Mouse (Mus musculus): ENCODE results near the gene 1700016K19Rik. TPM values are rescaled to one million over a fixed set of nuclear protein-coding genes. Genes with fewer than 3 reads are reported as not detected.
"Not testable (repeated sequence)": the region's sequence is repeated elsewhere in the genome, so short reads cannot be mapped to it uniquely, and the experiment has no call there.

The 1700016K19Rik gene
- polyA plus RNA-seq, 3 experiments from 2014 or later: 0.62 TPM; not detected in 2

DNA sequence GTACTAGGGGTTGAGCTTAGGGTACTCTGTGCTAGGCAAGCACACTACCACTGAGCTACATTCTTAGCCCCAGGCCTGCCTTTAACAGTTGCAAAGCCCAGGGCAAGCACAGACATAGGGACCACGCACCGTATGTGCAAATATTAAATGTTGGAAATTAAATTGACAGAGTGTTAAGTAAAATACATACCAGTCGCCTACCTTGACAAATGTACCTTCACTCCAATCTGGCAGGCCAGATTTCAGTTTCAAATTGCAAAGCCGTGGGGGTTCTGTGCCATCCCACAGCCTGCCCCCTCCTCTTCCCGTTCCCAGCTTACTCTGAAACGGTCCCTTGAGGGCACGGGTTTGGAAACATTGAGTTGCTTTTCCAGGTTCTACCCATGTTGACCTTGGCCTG is 13.8 kb upstream of the 1700016K19Rik start:
- no peak for ATAC-seq

DNA sequence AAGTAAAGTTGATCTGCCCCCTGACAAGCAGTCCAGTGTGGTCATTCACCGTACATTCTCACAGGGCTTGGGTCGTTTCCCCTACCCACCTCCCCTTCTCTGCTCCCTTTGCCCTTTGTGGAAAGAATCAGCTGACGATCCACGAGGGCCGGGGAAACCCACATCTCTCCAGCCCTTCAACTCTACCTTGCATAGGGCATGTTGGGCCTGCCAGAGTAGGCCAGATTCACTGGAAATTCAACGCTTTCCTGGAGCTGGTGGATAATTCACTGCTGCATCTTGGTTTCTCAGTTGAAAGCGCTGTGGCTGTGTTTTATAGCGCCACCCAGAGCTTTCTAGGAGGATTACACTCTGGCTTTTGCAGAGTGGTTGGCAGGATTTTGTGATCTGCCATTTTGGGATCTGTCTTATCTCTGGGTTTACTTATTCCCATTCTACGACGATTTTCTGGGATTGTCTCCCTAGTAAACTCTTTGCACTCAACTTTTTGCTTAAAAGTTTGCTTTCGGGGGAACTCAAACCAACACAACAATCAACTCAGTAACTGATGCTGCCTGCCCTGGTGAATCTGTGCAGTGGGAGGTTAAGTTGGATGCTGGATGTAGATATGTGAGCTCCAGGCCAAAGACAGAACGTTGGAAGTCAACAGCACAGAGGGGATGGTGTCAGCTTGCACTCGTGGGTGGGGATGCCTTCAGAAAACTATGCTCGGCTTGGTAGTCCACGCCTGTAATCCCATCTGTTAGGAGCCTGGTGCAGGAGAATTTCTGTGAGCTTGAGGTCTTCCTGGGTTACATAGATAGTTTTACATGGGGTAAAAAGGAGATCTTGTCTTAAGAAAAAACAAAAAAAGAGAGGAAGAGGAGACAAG is 8.5 kb upstream of the 1700016K19Rik start:
- ATAC-seq: no peak

DNA sequence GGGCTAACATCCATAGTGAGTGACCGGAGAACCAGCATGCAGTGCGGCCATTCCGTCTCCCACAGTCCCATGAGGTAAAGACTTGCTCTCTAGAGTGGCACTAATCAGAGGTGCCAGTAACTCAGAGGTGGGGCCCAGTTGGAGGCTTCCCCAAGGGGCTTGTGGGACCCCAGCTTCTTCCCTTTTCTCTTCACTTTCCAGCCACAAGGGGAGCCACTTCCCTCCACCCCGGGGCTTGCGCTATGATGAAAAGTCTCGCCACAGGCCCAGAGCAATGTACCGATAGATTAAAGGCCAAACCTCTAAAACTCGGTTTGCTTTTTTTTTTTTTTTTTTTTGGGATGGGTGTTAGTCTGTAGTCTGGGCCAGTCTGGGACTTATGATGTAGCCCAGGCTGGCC is 7.8 kb upstream of the 1700016K19Rik start:
- ATAC-seq: no peak

DNA sequence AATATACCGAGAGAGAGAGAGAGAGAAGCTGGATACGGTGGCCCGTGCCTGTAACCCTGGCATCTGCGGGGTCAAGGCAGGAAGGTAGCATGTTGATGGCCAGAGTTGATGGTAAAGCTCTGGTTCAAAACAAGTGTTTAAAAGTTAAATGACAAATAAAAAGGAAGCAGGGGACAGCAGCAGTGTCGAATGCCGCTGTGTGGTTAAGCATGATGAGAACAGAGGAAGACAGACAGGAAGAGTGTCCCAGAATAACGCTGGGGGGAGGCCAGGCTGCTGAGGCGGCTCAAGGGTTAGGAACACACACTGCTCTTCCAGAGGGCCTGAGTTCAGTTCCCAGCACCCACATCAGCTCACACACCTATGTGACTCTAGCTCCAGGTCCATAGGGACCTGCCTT is 7.2 kb upstream of the 1700016K19Rik start:
- ATAC-seq: no peak

DNA sequence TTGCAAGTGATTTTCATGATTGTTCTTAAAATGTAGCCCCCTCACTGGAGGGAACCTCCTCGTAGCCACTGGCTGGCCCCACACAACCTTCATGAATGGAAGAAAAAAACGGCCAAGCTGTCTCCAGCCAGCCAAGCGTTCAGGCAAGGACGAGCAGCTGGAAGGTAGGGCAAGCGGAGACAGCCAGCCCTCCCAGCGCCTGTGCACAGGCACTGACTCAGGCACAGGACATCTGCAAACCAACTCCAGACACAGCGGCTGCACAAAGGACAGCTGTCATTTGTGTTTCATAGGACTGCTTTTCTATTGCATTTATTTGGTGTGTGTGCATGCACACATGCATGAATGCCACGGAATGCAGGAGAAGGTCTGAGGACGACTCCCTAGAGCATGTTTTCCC is 5.4 kb upstream of the 1700016K19Rik start:
- no peak for ATAC-seq

DNA sequence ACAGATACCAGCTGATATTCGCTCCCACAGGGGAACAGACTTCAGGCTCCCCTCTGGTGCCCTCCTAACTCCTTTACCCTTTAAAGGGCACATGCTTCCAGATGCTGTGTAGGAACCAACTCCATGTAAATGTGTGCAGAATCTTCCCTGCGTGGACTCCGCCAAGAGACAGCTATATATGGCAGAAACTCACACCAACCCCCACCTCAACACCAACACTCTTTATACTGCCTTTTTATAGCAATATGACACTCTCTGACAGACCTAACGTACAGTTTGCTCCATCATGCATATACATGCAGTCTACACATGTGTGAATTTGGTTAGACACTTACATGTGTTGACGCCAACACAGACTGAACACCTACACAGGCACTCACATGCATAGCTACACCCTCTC is 989 bp downstream of the 1700016K19Rik start:
- ATAC-seq: no peak

DNA sequence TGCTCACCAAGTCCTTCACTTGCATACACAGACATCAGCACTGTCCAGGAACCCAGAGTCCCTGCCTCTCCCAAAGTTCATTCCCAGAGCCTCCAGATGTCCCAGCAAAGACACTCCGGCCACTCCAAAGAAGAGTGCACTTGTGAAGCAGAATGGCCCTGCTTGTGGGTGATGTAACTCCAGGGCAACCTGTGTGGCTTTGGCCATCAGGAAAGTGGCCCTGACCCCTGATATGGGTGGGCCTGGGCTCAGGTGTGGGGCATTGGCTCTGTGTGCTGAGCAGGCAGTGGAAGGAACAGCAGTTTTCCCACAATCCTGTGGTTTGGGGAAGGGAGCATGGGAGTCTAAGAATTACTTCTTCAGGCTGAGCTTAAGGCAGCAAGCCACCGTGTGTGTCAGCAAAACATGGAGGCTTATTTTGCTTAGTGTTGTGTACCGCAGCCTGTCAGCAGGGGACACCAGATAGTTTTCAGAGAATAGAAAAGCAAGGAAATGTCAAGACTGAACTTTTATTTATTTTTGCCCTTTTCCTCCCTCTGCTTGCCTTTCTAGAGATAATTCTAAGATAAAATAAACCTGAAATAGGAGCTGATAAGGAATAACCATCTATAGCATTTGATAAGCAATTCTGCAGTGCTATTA is 1.6 kb downstream of the 1700016K19Rik start:
- ATAC-seq: no peak

DNA sequence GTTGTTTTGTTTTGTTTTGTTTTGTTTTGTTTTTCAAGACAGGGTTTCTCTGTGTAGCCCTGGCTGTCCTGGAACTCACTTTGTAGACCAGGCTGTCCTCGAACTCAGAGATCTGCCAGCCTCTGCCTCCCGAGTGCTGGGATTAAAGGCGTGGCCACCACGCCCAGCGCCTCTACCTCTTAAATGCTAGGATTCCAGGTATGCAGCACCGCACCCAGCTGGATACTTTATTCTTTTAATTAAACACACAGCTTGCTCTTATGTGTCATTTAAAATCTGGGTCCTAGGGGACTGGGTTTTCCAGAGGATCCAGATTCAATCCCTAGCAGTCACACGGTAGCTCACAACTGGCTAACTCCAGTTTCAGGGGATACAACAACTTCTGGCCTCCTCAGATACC is 4.6 kb downstream of the 1700016K19Rik start:
- not testable (repeated sequence) for ATAC-seq

DNA sequence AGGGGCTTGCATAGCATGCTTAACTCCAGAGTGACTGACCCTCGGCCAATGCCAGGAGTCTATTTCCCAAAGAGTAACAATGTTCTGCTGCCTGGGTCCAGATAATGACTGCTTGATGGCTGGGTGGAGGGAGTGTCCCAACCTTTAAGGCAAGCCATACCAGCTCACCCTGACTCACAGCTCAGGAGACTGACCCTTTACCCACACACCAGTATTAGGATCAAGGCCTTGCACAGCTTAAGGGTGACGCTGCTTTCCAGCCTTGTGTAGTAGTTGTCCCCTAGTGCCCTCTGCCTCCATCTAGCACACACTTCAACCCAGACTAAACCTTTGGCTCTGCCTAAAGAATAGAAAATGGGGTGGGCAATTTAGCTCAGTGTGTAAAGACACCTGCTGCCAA is 8.4 kb downstream of the 1700016K19Rik start:
- ATAC-seq: no peak

DNA sequence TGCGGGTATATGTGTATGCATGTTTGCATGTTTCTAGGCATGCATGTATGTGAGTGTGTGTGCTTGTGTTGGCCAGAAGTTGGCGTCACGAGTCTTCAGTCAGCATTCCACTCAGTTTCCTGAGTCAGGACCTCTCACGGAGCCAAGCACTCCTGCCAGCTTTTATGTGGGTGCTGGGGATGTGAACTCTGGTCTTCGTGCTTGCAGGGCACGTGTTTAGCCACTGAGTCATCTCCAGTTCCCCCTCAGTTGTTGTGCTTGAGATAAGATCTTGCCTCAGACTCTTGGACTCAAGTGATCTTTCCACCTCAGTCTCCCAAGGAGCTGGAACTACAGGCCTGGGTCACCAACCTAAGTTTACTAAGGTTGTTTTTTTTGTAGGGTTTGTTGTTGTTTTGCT is 9.4 kb downstream of the 1700016K19Rik start:
- no peak for ATAC-seq

DNA sequence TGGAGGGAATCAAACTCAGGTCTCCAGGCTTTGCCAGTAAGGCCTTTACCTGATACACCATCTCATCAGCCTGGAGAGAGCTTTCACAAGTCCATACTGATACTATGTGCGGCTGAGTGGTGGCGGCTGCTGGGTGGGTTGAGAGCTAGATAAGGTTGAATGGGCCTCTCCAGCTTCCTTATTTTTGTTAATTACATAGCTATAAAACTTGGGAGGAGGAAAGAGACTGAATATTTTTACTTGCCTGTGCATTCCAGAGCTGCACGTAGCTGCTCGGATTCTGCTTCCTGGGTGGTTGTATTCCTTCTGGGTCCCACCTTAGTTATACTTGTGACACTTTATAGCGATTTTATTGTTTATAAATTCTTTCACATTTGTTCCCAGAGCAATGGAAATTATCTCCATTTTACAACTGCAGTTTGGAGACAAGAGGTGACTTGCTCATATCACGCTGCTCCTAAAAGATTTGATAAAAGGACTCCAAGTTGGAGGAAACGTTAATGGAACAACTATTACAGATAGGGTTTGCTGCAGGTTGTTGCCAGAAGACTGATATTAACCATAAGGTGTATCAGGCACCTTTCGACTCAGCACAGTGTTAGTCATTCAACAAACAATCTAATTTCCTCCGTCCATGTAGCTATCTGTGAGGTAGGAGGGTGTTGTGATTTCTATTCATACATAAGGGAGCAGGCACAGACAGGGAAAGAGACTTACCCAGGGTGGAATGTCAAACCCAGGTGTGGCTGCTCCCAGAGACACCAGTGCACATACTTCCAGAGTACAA is 11.3 kb downstream of the 1700016K19Rik start:
- no peak for ATAC-seq

DNA sequence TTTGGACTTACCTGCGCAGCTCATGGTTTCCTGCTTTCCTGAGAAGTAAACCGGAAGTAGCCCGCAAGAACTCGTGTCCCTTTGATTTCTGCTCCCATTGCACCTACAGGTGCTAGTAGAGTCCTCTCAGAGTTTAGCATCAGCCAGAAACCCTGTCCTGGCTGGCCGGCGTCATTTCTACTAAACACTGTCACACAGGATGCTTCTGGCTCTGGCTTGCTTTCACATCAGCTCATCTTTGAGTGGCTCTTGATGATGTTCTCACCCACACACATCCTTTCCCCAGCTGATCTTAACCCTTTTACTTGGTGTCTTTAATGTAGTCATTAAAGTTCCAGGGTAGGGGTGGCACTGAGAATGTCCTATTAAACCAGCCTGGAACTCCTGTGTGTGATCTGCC is 15.5 kb downstream of the 1700016K19Rik start:
- ATAC-seq: peak; percentile 90

DNA sequence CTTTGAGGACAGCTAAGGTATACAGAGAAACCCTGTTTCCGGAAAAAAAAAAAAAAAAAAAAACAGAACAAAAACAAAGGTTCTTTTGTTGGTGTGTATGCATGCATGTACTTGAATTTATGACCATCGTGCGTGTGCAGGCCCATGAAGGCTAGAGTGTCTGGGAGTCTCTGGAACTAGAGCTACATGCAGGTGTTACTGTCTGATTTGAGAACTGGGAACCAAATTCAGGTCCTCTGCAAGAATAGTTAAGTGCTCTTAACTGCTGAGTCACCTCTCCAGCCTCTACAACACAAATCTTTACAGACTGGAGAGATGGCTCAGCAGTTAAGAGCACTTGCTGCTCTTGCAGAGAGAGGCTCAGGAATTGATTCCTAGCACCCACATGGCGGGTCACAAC is 16.1 kb downstream of the 1700016K19Rik start:
- no peak for ATAC-seq

DNA sequence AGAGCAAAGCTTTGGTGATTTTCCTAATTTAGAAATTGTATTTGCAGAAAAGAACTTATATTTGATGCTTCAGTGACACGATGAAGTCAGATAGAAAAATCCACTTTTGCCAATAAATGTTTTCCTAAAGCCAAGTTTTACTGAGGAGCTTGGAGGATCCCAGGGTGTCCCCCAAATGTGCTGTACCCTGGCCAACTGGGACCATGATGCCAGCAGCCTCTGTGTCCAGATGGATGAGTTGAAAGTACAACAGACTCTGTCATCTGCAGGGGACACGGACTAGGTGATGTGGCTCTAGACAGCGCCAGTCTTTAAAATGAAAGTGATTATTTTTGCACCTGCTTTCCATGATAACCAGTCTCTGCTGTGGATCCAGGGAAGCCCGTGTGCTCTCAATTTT is 20.2 kb downstream of the 1700016K19Rik start:
- no peak for ATAC-seq

DNA sequence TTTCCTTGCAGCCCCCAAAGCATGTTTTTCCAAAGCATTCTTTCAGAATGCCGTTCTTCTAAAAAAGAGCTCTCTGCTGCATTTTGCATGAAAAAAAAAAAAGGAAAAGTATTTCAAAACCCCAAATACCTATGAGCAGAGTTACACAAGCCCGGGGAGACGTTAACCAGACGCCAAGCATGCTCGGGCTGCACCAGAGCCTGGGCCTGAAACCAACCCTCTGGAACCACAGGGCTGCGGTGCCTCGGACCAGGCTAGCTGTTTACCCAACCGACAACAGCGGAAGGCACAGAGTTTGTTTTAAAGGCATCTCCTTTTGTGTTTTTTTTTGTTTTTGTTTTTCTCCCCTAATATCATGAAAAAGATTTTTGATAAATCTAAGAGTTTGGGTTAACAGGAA is 21.2 kb downstream of the 1700016K19Rik start:
- ATAC-seq: no peak

DNA sequence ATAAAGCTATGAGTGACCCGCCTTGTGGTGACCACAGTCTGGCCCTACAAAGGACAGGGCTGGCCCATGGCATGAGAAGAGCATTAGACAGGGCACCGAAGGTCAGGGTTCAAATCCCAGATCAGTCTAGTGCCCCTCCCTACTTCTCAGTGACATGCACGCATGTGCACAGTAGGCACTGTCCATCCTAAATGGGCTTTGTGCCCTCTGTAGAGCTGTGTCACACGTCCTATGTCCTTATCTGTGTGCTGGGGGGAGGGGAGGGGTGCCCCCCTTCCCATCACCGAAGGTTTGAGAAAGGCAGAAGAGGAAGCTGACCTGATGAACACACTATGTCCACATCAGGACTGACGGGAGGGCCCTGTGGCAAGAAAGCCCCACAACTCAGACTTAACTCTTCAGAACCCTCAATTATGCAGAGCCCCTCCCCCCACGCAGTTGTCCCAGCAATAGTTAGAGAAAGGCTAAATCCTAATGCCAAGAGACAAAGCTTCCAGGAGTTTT is 25.4 kb downstream of the 1700016K19Rik start:
- no peak for ATAC-seq

DNA sequence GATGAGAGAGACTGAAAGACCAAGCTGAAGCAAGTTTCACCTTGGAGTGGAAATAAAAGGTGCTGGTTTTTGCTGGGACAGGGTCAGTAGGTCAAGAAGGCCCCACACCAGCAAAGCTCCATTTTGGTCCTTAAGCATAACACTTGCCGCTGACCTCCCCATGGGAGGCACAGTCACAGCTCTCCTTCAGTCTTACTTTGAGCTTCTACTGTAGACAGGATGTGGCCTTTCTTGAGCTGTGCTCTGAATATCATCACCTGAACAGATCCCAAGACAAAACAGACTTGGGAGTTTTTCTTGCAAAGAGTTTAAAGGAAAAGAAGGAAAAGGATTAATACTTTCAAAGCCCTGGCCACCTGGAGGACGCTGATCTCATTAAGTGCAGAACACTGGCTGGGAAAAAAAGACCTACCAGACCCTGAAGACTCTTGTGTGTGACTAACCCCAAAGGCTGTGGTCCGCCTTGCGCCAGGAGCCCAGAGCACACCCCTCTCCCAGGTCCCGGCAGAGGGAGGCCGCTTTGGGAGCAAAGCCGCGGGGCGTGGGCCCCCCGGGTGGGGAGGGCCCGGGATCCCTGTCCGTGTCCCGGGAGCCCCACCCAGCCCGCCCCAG is 26.9 kb downstream of the 1700016K19Rik start:
- peak; percentile 69 for ATAC-seq

DNA sequence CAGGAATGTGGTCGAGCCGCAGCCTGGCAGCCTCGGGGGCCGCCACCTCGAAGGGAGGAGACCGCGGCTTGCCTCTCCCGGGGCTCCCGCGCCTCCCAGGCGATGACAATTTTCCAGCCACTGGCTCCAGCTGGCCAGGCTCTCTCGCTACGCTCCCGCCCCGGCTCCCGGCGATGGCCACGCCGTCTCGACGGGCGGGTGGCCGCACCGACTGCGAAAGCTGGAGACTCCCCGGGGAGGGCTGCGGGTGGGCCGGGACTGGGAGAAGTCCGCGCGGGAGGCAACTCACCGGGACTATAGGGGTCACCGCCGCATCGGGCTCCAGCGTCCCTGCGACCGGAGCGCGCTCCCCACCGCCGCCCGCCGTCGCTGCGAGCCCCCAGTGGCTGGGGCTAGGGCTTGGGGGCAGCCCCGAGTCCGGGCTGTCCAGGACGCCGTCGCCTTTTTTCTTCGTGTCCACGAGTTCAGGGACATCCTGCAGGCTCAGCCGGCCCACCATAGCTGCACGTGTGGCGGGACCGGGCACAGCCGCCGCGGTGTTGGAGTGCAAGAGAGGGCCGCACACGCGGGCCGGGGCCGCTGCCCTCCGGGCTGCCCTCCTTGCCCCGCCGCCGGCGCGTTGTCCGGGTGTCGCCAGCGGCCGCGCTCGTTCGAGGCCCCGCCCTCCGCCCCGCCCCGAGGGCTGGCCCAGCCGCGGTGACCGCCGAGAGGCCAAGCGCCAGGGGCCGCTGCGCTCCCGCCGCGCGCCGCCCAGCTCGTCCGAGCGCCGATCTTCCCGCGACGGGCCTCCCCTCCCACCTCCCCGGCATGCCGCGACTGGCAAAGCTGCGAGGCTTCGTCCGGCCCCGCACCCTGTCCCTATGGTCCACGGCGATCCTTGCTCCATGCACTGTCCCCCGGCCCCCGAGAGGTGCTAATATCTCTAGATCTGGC is 27.7 kb downstream of the 1700016K19Rik start, which contains the start of gene Rflnb:
Gene Rflnb, minus strand, starts transcription at position 644 of the 933 bp plus-strand sequence.
- ATAC-seq: peak; percentile 43

DNA sequence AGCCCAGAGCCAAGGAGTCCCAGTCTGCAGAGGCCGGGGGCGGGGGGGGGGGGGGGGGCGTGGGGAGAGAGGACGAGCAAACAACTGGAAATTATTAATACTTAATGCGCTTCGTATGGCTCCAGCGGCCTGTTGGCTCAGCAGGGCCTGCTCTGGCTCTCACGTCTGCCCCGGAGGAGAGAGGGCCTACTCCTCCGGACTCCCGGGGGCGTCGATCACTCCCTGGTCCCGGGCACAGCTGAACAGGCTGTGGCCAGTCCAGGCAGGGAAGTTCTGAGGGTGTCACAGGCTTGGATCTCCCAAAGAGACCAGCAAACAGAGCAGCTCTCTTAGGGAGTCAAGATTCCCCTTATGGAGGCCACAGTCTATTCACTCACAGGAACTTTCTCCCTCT is 28.4 kb downstream of the 1700016K19Rik start:
- no peak for ATAC-seq

DNA sequence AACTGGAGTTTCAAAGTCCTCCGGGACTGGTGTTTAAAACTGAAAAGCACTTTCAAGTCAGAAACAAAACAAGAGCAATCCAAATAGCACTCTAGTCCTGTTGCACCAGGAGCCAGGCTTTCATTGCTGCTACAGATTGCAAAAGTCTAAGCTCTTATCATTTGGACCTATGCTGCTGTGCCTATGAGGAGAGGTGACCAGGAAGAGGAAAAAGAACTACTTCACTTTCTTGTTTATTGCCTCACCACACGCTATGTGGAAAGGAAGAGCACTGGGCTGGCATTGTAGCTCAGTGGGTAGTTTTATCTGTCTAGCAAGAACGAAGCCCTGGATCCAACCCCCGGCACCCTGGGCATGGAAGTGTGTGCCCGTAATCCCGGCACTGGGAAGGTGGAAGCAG is 33.6 kb downstream of the 1700016K19Rik start:
- ATAC-seq: no peak

DNA sequence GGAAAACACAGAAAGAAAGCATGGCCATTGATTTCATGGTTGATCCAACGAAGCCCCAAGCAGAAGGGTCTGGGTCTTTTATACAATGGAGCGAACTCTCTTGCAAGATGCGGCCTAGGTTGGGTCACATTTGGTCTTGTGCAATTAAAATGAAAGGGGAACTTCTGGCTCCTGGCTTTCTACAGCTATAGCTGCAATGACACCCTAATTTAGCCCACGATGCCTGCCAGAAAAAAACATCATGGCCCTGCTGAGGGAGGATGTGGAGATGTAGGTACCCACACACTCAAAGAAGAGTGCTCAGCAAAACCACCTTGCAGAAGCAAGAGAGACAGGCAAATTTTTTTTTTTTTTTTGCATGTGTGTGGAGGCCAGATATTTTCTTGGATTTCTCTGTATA is 34.1 kb downstream of the 1700016K19Rik start:
- no peak for ATAC-seq

Data from inflammation-experienced regulatory T-cells, adult 6 months (primary cell).